Mouse (Mus musculus) myocyte (in vitro differentiated cells): ENCODE results near the gene Nexn.

ENCODE experiments used
- MYOD1 ChIP-seq, 3 experiments: IDR thresholded peaks; one replicate each; pipeline ENCODE4 v1.6.1; 2011; ENCODE audit warnings: control low read depth in 2 of 3, low read depth in 2 of 3, mild to moderate bottlenecking in 2 of 3, moderate library complexity in 1 of 3; ENCODE audit not compliant: insufficient read length in 2 of 3, control insufficient read depth in 1 of 3
- POLR2A ChIP-seq: IDR thresholded peaks from one replicate; pipeline ENCODE4 v1.6.1; 2011; ENCODE audit warnings: low read depth, mild to moderate bottlenecking, control low read depth, moderate library complexity; ENCODE audit not compliant: insufficient read length
- SRF ChIP-seq: IDR thresholded peaks from one replicate; pipeline ENCODE4 v1.6.1; 2011; ENCODE audit warnings: low read depth; ENCODE audit not compliant: control insufficient read depth, insufficient read length
- TCF3 ChIP-seq: IDR thresholded peaks from one replicate; pipeline ENCODE4 v1.6.1; 2011; ENCODE audit warnings: low read depth, control low read depth; ENCODE audit not compliant: insufficient read length
- USF1 ChIP-seq: IDR thresholded peaks from one replicate; pipeline ENCODE4 v1.6.1; 2011; ENCODE audit warnings: low read depth, mild to moderate bottlenecking, control low read depth, moderate library complexity

DNA sequence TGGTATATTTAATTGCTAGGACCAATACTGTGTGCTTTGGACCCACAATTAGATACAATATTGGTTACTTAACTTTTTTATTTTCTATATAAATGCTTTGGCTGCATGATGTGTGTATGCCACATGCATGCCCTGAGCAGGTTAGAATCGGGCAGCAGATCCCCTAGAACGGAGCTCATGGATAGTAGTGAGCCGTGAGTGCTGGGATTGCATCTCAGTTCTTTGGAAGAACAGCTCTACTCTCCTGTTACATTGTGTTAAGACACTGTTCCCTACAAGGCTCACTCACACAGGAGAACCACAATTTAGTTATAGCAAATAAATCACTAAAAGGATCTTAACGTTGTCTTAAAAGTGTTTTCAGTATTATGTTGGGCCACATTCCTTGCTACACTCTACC lies 22.8 kb downstream of the Nexn start:
- TF ChIP-seq SRF (no peak), USF1 (no peak), POLR2A (no peak), TCF3 (no peak), MYOD1 (IDR thresholded peaks at IDR 0.05; ENCODE audit: control insufficient read depth in 1 of 3, insufficient read length in 2 of 3, low read depth in 2 of 3) (no peak)
